Mouse (Mus musculus) olfactory bulb, adult 2 months (tissue): ENCODE measurements around the gene Adgrv1. TPM values are rescaled to one million over a fixed set of nuclear protein-coding genes. Genes with fewer than 3 reads are reported as not detected.

Experiments used
- H3K27ac ChIP-seq: fragments of 200-500 bp; 2 replicates; pipeline ENCODE4 v1.5.1; 2012; ENCODE audit warnings: low read depth, low read length; ENCODE audit not compliant: insufficient read depth
- H3K4me1 ChIP-seq: fragments of 200-500 bp; 2 replicates; pipeline ENCODE4 v1.6.1; 2012; ENCODE audit warnings: low read length; ENCODE audit not compliant: control insufficient read depth, insufficient read depth
- H3K4me3 ChIP-seq: fragments of 200-500 bp; 2 replicates; pipeline ENCODE4 v1.5.1; 2012; ENCODE audit warnings: mild to moderate bottlenecking, low read depth, low read length, moderate library complexity; ENCODE audit not compliant: insufficient read depth
- CTCF ChIP-seq: fragments of 200-500 bp; IDR thresholded peaks from 2 replicates; pipeline ENCODE4 v1.5.1; 2012; ENCODE audit warnings: low read depth, mild to moderate bottlenecking, low read length, moderate library complexity; ENCODE audit not compliant: insufficient read depth
- POLR2A ChIP-seq: fragments of 200-500 bp; IDR thresholded peaks from 2 replicates; pipeline ENCODE4 v1.6.1; 2012; ENCODE audit warnings: mild to moderate bottlenecking, low read depth, low read length, moderate library complexity; ENCODE audit not compliant: insufficient read depth
- WGBS: fragments of 180-500 bp; shearing (Covaris S2); methylation state at CpG from one replicate; pipeline ENCODE4 v1.1.7; 2018; 5-methylcytosine and 5-hydroxymethylcytosine counted together
- polyA plus RNA-seq: library from polyadenylated mRNA; stranded (reverse); fragments of >200 nt; gene quantifications from 2 replicates; pipeline ENCODE4 v1.2.4, GENCODE M21; 2012; ENCODE audit warnings: low replicate concordance; ENCODE audit not compliant: missing spikeins, insufficient read depth, insufficient read length

The Adgrv1 gene
- polyA plus RNA-seq, 1 experiment: not detected

- WGBS: 44% methylated on average over 4 of the region's 4 CpGs
- no peaks in the 10 kb centered on the region for H3K4me1 ChIP-seq
- no peak overlapping the region for H3K27ac ChIP-seq
- TF ChIP-seq POLR2A: no peak
- no peak for TF ChIP-seq CTCF
- H3K4me3 ChIP-seq: no peak overlapping the region
Measured at GRCm38 (mm10) chr13:81526687-81527086, 106.3 kb downstream of the Adgrv1 start.

DNA sequence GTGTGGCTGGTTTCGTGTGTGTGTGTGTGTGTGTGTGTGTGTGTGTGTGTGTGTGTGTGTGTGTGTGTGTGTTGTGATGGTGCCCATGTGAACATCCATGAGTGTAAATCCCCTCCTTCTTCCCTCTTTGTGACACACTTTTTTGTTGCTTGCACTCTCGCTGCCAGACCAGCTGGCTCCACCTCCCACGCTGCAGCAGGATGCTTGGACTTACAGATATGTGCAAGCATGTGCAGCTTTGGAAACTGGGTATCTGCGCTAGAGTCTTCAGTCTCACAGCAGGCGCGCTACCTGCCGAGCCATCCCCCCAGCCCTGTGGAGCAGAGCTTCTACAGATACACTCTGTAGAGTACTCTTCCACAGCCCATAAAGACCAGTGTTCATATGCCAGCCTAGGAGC is 122.8 kb downstream of the Adgrv1 start:
- Histone ChIP-seq H3K27ac (no peak overlapping the region), H3K4me1 (peaks cover 3% of the 10 kb centered on the region; the same call in 1 of the 2 replicates), H3K4me3 (no peak overlapping the region)
- no peak for TF ChIP-seq CTCF
- 83% methylated on average over 7 of the region's 7 CpGs for WGBS

DNA sequence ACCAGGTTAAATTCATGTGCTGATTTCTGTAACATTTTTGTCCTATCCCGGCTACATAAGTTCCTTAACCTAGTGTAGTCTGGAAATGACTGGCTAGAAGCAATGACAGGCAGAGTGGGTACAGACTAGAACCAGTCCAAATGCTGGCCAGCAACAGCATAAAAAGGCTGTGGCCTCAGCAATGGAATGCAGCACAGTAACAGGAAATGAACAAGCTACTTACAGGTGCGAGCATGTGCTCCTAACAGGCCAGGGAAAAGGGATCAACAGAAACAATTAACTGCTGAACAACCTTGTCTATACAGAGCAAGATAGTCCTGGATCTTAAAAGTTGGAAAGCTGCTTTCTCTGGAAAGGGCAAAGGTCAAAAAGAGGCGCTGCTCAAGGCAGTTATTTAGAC is 135.9 kb downstream of the Adgrv1 start:
- H3K27ac ChIP-seq: no peak overlapping the region
- H3K4me1 ChIP-seq: no peaks in the 10 kb centered on the region
- H3K4me3 ChIP-seq: no peak overlapping the region
- no peak for TF ChIP-seq POLR2A
- 78% methylated on average over 3 of the region's 3 CpGs for WGBS

- no peak for TF ChIP-seq CTCF
- TF ChIP-seq POLR2A: no peak
- 84% methylated on average over 7 of the region's 7 CpGs for WGBS
Measured at GRCm38 (mm10) chr13:81491971-81492370, 141.0 kb downstream of the Adgrv1 start.

GRCm38 (mm10) chr13:81486980-81487379 is 146.0 kb downstream of the Adgrv1 start:
- TF ChIP-seq POLR2A (no peak), CTCF (no peak)
- Histone ChIP-seq H3K4me1 (no peaks in the 10 kb centered on the region), H3K4me3 (no peak overlapping the region), H3K27ac (no peak overlapping the region)

More at GRCm38 (mm10) chr13:81491971-81492370, 141.0 kb downstream of the Adgrv1 start:
- Histone ChIP-seq H3K4me1 (no peaks in the 10 kb centered on the region), H3K27ac (no peak overlapping the region), H3K4me3 (no peak overlapping the region)

DNA sequence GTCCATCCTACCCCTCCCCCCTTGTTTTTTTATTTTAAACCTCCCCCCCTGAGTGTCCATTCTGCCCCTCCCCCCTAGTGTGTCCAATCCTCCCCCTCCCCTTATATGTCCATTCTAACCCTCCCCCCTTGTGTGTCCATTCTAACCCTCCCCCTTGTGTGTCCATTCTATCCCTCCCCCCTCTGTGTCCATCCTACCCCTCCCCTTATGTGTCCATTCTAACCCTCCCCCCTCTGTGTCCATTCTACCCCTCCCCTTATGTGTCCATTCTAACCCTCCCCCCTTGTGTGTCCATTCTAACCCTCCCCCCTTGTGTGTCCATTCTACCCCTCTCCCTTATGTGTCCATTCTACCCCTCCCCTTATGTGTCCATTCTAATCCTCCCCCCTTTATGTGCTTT is 159.2 kb downstream of the Adgrv1 start:
- Histone ChIP-seq H3K27ac (no peak overlapping the region), H3K4me3 (no peak overlapping the region), H3K4me1 (peaks cover 5% of the 10 kb centered on the region; the same call in 1 of the 2 replicates)
- no peak for TF ChIP-seq CTCF
- TF ChIP-seq POLR2A: no peak

DNA sequence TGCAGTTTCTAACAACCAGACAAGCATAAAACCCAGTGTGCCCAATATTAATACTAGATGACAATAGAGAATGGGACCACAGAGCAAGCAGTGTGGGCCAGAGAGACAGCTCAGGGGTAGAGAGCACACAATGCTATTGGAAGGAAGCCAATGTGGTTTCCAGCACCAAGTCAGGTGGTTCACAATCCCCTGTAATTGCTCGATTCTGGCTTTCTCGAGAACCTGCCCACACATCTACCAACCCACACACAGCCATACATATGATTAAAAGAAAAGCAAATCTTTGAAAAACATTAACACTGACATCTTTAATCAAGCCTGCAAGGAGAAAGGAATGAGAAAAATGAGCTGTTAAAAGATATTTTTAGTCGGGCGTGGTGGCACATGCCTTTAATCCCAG is 166.3 kb downstream of the Adgrv1 start:
- H3K4me1 ChIP-seq: no peaks in the 10 kb centered on the region
- TF ChIP-seq POLR2A (no peak), CTCF (no peak)
- H3K27ac ChIP-seq: no peak overlapping the region
- H3K4me3 ChIP-seq: no peak overlapping the region
- 55% methylated on average over 4 of the region's 4 CpGs for WGBS

DNA sequence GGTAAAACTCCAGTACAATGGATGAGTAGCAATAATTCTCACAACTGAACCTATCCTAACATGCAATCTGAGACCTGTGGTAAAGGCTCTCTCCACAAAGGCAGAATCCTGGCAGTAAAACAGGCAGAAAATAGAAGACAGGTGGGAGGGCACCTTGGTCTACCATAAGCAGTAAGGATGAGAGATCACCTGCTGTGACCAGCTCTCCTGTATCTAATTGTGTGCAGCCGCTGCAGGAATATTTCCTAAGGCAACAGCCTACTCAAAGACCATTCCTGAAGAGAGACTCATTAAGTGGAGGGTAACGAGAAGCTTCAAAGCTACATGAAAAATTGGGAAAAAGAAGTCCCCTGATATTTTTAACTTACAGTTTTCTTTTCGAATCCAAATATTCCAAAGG is 167.2 kb downstream of the Adgrv1 start:
- 88% methylated on average over 3 of the region's 3 CpGs for WGBS
- Histone ChIP-seq H3K27ac (no peak overlapping the region), H3K4me1 (no peaks in the 10 kb centered on the region), H3K4me3 (no peak overlapping the region)
- TF ChIP-seq POLR2A (no peak), CTCF (no peak)

DNA sequence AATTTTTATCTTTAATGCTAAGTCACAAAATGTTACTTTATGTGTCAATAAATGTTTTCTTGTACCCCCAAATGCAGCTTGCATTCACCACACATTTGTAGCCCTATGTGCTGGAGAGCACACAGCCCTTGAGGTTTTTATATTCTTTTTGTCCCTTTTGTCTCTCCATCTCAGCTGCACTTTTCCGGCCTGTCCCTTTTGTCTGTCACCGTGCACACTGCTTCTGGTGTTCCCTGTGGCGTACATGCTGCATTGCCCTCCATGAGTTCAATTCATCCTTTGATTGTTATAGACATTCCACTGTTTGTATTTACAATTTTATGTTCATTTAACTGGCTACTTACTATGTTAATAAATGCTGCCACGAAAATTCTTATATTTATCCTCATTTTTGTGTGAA is 183.3 kb downstream of the Adgrv1 start:
- TF ChIP-seq POLR2A (no peak), CTCF (no peak)
- H3K4me3 ChIP-seq: no peak overlapping the region
- WGBS: 62% methylated on average over 4 of the region's 4 CpGs

DNA sequence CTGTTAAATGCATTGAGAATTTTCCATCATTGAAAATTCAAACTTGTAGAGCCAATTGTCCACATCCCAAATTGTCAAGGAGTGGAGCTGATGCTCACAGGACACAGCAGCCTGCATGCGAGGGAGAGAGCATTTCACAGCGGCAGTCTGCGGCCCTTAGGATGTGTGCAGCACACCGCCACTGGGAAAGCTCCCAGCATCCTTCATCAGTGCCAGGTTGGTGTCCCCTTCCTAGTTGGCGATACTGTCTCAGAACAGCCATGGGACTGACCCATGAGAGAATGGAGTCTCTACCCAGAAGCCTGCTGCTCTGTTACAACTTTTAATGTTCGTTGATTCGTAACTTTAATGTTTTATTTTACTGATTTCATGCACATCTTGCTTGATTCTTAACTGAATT is 183.8 kb downstream of the Adgrv1 start:
- WGBS: 77% methylated on average over 7 of the region's 7 CpGs
- Histone ChIP-seq H3K4me1 (no peaks in the 10 kb centered on the region), H3K4me3 (no peak overlapping the region), H3K27ac (no peak overlapping the region)
- TF ChIP-seq CTCF (no peak), POLR2A (no peak)

More for the DNA sequence above, 183.3 kb downstream of the Adgrv1 start:
- Histone ChIP-seq H3K4me1 (no peaks in the 10 kb centered on the region), H3K27ac (no peak overlapping the region)
